Comparison of ENCODE assay signal across 11 mouse cellular contexts in the genomic region with DNA sequence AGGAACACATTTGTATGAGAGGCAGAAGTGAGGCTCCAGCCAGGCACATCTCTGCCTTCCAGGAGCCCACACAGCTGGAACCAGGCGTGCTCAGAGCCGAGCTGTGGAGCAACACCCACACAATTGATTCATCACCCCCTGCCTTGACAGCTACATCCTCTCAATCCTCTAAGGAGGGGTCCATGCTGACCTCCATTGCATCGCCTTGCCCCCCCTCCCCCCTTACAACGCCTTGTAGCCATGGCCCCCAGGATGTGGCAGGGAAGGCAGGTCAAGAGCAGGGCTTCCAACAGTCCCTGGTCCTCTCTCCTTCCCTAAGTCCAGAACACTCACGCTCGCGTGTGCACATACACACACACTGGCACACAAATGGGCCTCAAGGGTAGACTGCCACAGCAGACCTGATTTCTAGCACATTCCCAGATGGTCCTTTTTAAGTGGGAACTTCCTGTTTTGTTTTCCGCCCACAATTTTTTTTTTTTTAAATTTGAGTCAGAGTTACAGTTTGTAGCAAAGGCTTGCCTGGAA. TPM values are rescaled to one million over a fixed set of nuclear protein-coding genes. Genes with fewer than 3 reads are reported as not detected.
DNase-seq lines count a peak whose midpoint lies in the region; ATAC-seq and TF ChIP-seq lines count a peak whose summit lies in the region.
"Had no signal": no experiment of that assay in that cellular context is flagged by ENCODE, and none has a peak within 500 bp of the region (broad histone marks: within the 10 kb centered on the region; RNA-seq: fewer than 3 reads in every experiment).

No protein-coding gene starts in this region.

- no peaks in the 10 kb centered on the region for H3K9me3 ChIP-seq in heart, embryonic 10.5 days
- no peaks in the 10 kb centered on the region for H3K9me3 ChIP-seq in E14TG2a.4 (ENCODE audit: low read length)
- H3K9me3 ChIP-seq in embryonic facial prominence, embryonic 14.5 days (ENCODE audit: control insufficient read depth, low read length): no peaks in the 10 kb centered on the region
- H3K9me3 ChIP-seq in hindbrain, embryonic 12.5 days (replicated peaks): no peaks in the 10 kb centered on the region
- no peaks in the 10 kb centered on the region for H3K9me3 ChIP-seq in forebrain, embryonic 11.5 days (ENCODE audit: control insufficient read depth, low read length)
- H3K9me3 ChIP-seq: neural tube, embryonic 15.5 days had no signal

- no peak for DNase-seq in heart, embryonic 10.5 days (ENCODE audit: low spot score)
- no peak for DNase-seq in heart, postnatal 36 days
- peak; percentile 31 for DNase-seq in embryonic facial prominence, embryonic 14.5 days (ENCODE audit: low spot score)
- DNase-seq in kidney, postnatal 10 days: peak; percentile 77
- DNase-seq in thymus, postnatal 4 days: no peak
- no peak for DNase-seq in forebrain, embryonic 11.5 days (ENCODE audit: low spot score)
- DNase-seq: gastrocnemius, postnatal 25 days had no signal

- intact Hi-C loops in heart, postnatal 36 days (cut with DNase I): loop anchor here (2.0 kb wide), 1 partner anchor 14 kb away; no protein-coding TSS in a partner anchor

- no peak for ATAC-seq in embryonic facial prominence, embryonic 14.5 days (ENCODE audit: low read depth)
- ATAC-seq in hindbrain, embryonic 12.5 days (ENCODE audit: low FRiP score): no peak
- no peak for ATAC-seq in forebrain, embryonic 11.5 days (replicated peaks; ENCODE audit: low FRiP score)

- no peak for TF ChIP-seq CTCF in E14TG2a.4 (conservative IDR thresholded peaks at IDR 0.05; ENCODE audit: low read length)

- H3K36me3 ChIP-seq in heart, embryonic 10.5 days: no peaks in the 10 kb centered on the region
- no peaks in the 10 kb centered on the region for H3K36me3 ChIP-seq in E14TG2a.4 (ENCODE audit: insufficient read depth, low read length)
- H3K36me3 ChIP-seq in embryonic facial prominence, embryonic 14.5 days (ENCODE audit: control insufficient read depth, insufficient read depth, low read length): no peaks in the 10 kb centered on the region; the same call in 1 of the 2 replicates
- no peaks in the 10 kb centered on the region for H3K36me3 ChIP-seq in hindbrain, embryonic 12.5 days
- H3K36me3 ChIP-seq in forebrain, embryonic 11.5 days (ENCODE audit: control insufficient read depth, insufficient read depth, low read length): no peaks in the 10 kb centered on the region
- H3K36me3 ChIP-seq: neural tube, embryonic 15.5 days had no signal

- peak overlapping the region; percentile 60 for H3K27ac ChIP-seq in heart, embryonic 10.5 days
- H3K27ac ChIP-seq in embryonic facial prominence, embryonic 14.5 days (replicated peaks; ENCODE audit: low read depth, low read length): peak overlapping the region; percentile 69
- no peak overlapping the region for H3K27ac ChIP-seq in hindbrain, embryonic 12.5 days
- no peak overlapping the region for H3K27ac ChIP-seq in forebrain, embryonic 11.5 days (ENCODE audit: low read depth, low read length)
- H3K27ac ChIP-seq: neural tube, embryonic 15.5 days had no signal

- peaks cover 17% of the 10 kb centered on the region for H3K4me1 ChIP-seq in heart, embryonic 10.5 days
- peaks cover 71% of the 10 kb centered on the region for H3K4me1 ChIP-seq in E14TG2a.4 (replicated peaks; ENCODE audit: low read depth, low read length)
- H3K4me1 ChIP-seq in embryonic facial prominence, embryonic 14.5 days (ENCODE audit: control insufficient read depth, insufficient read depth, low read length): peaks cover 10% of the 10 kb centered on the region
- H3K4me1 ChIP-seq in hindbrain, embryonic 12.5 days: peaks cover 15% of the 10 kb centered on the region
- no peaks in the 10 kb centered on the region; the same call in 1 of the 2 replicates for H3K4me1 ChIP-seq in forebrain, embryonic 11.5 days (replicated peaks; ENCODE audit: control insufficient read depth, insufficient read depth, low read length)

- H3K4me3 ChIP-seq in heart, embryonic 10.5 days: no peak overlapping the region
- peak overlapping the region; percentile 37 for H3K4me3 ChIP-seq in E14TG2a.4 (replicated peaks; ENCODE audit: low read length)
- no peak overlapping the region for H3K4me3 ChIP-seq in embryonic facial prominence, embryonic 14.5 days (ENCODE audit: low read depth, low read length)
- H3K4me3 ChIP-seq in hindbrain, embryonic 12.5 days: no peak overlapping the region
- H3K4me3 ChIP-seq in forebrain, embryonic 11.5 days (ENCODE audit: low read depth, low read length): no peak overlapping the region
- H3K4me3 ChIP-seq: neural tube, embryonic 15.5 days had no signal

- H3K4me2 ChIP-seq in embryonic facial prominence, embryonic 14.5 days (ENCODE audit: low read depth, low read length): no peak overlapping the region
- no peak overlapping the region for H3K4me2 ChIP-seq in hindbrain, embryonic 12.5 days (replicated peaks)
- H3K4me2 ChIP-seq in forebrain, embryonic 11.5 days (ENCODE audit: low read depth, low read length, severe bottlenecking): no peak overlapping the region
- H3K4me2 ChIP-seq: neural tube, embryonic 15.5 days had no signal

- H3K27me3 ChIP-seq in heart, embryonic 10.5 days (ENCODE audit: insufficient read depth, poor library complexity, severe bottlenecking): no peaks in the 10 kb centered on the region
- H3K27me3 ChIP-seq in E14TG2a.4 (ENCODE audit: insufficient read depth, low read length): peaks cover 3% of the 10 kb centered on the region; the same call in 1 of the 2 replicates
- no peaks in the 10 kb centered on the region for H3K27me3 ChIP-seq in embryonic facial prominence, embryonic 14.5 days (replicated peaks; ENCODE audit: control insufficient read depth, insufficient read depth, low read length)
- H3K27me3 ChIP-seq in hindbrain, embryonic 12.5 days: no peaks in the 10 kb centered on the region
- no peaks in the 10 kb centered on the region for H3K27me3 ChIP-seq in forebrain, embryonic 11.5 days (ENCODE audit: control insufficient read depth, insufficient read depth, low read length)
- H3K27me3 ChIP-seq: neural tube, embryonic 15.5 days had no signal

- H3K9ac ChIP-seq in embryonic facial prominence, embryonic 14.5 days (ENCODE audit: low read depth, low read length): no peak overlapping the region
- H3K9ac ChIP-seq in hindbrain, embryonic 12.5 days: no peak overlapping the region
- no peak overlapping the region for H3K9ac ChIP-seq in forebrain, embryonic 11.5 days (ENCODE audit: low read length)
- H3K9ac ChIP-seq: neural tube, embryonic 15.5 days had no signal

- WGBS in heart, embryonic 10.5 days: 51% methylated on average over 8 of the region's 8 CpGs
- WGBS in embryonic facial prominence, embryonic 14.5 days: 32% methylated on average over 8 of the region's 8 CpGs
- WGBS in hindbrain, embryonic 12.5 days: 53% methylated on average over 8 of the region's 8 CpGs
- 65% methylated on average over 8 of the region's 8 CpGs for WGBS in forebrain, embryonic 11.5 days

RNA-seq across cellular contexts. Expression of a gene that starts 9.1 kb away (rescaled TPM):
- not detected in 2 replicates for polyA plus RNA-seq in heart, embryonic 10.5 days (2016; fragmentation: Nextera tagmentation; extraction: Ambion mirVana)
- not detected for total RNA-seq in heart, postnatal 36 days (2021)
- 0.09 and 0.24 TPM in 2 replicates for polyA plus RNA-seq in embryonic facial prominence, embryonic 14.5 days (2014; fragmentation: Nextera tagmentation; extraction: Ambion mirVana)
- 0.18 and 0.23 TPM in 2 replicates for polyA plus RNA-seq in hindbrain, embryonic 12.5 days (2016; fragmentation: Nextera tagmentation; extraction: Ambion mirVana)
- polyA plus RNA-seq in forebrain, embryonic 11.5 days (2014; fragmentation: Nextera tagmentation; extraction: Ambion mirVana): not detected in 2 replicates
- total RNA-seq: gastrocnemius, postnatal 25 days; liver, adult 2 months had no signal
- polyA plus RNA-seq: liver, adult 2 months had no signal

RNA-seq across cellular contexts. Expression of a gene that starts 12.1 kb away (rescaled TPM):
- polyA plus RNA-seq in heart, embryonic 10.5 days (2016; fragmentation: Nextera tagmentation; extraction: Ambion mirVana): 271 and 300 TPM in 2 replicates
- 10 to 100 TPM; 23.4 to 23.9 TPM for total RNA-seq in heart, postnatal 36 days (2021)
- polyA plus RNA-seq in embryonic facial prominence, embryonic 14.5 days (2014; fragmentation: Nextera tagmentation; extraction: Ambion mirVana): 224 and 240 TPM in 2 replicates
- polyA plus RNA-seq in hindbrain, embryonic 12.5 days (2016; fragmentation: Nextera tagmentation; extraction: Ambion mirVana): 226 and 228 TPM in 2 replicates
- polyA plus RNA-seq in forebrain, embryonic 11.5 days (2014; fragmentation: Nextera tagmentation; extraction: Ambion mirVana): 375 and 391 TPM in 2 replicates

RNA-seq across cellular contexts. Expression of a gene that starts 16.8 kb away (rescaled TPM):
- polyA plus RNA-seq in heart, embryonic 10.5 days (2016; fragmentation: Nextera tagmentation; extraction: Ambion mirVana): 2.1 TPM in 2 replicates
- 1 to 10 TPM; 6.4 to 7.5 TPM for total RNA-seq in heart, postnatal 36 days (2021)
- 4.1 and 4.7 TPM in 2 replicates for polyA plus RNA-seq in embryonic facial prominence, embryonic 14.5 days (2014; fragmentation: Nextera tagmentation; extraction: Ambion mirVana)
- 12.6 and 13.0 TPM in 2 replicates for polyA plus RNA-seq in hindbrain, embryonic 12.5 days (2016; fragmentation: Nextera tagmentation; extraction: Ambion mirVana)
- polyA plus RNA-seq in forebrain, embryonic 11.5 days (2014; fragmentation: Nextera tagmentation; extraction: Ambion mirVana): 6.1 and 6.8 TPM in 2 replicates

RNA-seq across cellular contexts. Expression of a gene that starts 45.8 kb away (rescaled TPM):
- polyA plus RNA-seq in heart, embryonic 10.5 days (2016; fragmentation: Nextera tagmentation; extraction: Ambion mirVana): 2.9 and 4.1 TPM in 2 replicates
- 1 to 10 TPM; 1.6 to 2.2 TPM for total RNA-seq in heart, postnatal 36 days (2021)
- polyA plus RNA-seq in embryonic facial prominence, embryonic 14.5 days (2014; fragmentation: Nextera tagmentation; extraction: Ambion mirVana): 2.8 and 4.5 TPM in 2 replicates
- polyA plus RNA-seq in hindbrain, embryonic 12.5 days (2016; fragmentation: Nextera tagmentation; extraction: Ambion mirVana): 3.4 and 5.2 TPM in 2 replicates
- polyA plus RNA-seq in forebrain, embryonic 11.5 days (2014; fragmentation: Nextera tagmentation; extraction: Ambion mirVana): 2.2 and 3.8 TPM in 2 replicates

Comparison
In these comparisons a context has a peak if more than half of its experiments do, and no peak if none do; other contexts are left out.
1. DNase-seq: peak in embryonic facial prominence, embryonic 14.5 days (single experiment) and kidney, postnatal 10 days (single experiment); none in heart, embryonic 10.5 days (single experiment), heart, postnatal 36 days (0 of 2), thymus, postnatal 4 days (single experiment) and forebrain, embryonic 11.5 days (single experiment).
2. H3K27ac ChIP-seq: peak in heart, embryonic 10.5 days (single experiment) and embryonic facial prominence, embryonic 14.5 days (single experiment); none in hindbrain, embryonic 12.5 days (single experiment) and forebrain, embryonic 11.5 days (single experiment).